Mouse (Mus musculus) leukemia stem cell, adult 10-12 weeks (primary cell): Measurements from ENCODE around the gene Vwde. TPM values are rescaled to one million over a fixed set of nuclear protein-coding genes. Genes with fewer than 3 reads are reported as not detected.

Experiments used
- polyA plus RNA-seq: library from polyadenylated mRNA; stranded (reverse); fragments of >175 nt; gene quantifications from 2 replicates; pipeline ENCODE4 v1.2.3, GENCODE M21; 2012; ENCODE audit warnings: low replicate concordance

Gene Vwde
- polyA plus RNA-seq: not detected in 2 replicates

DNA sequence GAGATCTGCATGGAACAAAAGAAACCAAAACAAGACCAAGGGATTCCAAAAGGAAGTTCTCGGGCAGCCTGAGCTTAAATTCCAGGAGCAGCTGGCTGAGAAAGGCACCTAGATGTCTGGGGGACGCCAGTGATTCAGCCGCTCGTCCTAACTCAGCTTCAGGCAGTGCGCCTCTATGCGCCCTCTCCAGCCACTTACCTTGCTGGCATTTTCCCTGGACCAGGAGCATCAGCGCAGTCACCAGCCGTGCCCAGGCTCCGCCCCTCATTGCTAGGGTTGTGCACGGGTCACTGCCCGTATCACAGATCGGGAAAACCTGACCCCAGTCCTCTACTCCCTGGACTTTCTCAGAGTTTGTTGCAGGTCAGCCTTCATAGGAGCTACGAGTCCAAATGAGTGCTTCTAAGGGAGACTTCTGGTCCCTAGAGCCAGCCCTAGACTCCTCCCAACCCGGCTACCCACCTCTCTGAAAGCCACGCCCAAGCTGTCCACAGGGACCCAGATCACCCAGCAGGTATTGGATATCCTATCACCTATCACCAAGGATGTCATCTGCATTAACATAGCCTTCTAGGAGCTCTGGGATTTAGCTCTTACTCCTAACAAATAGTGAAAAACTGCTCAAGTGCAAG, at the start of gene Vwde:
Vwde (minus strand) TSS at position 370 of the 632 bp plus-strand sequence.

Other genes with a start within 250 kb of the Vwde start
- 8.2 and 10.8 TPM in 2 replicates for gene Tmem106b, start 155.2 kb downstream of the Vwde start, polyA plus RNA-seq